Mouse (Mus musculus): ENCODE data around the gene Rhpn2.
A peak's percentile ranks its signal among the peaks of the same experiment; 100 is the strongest.

The Rhpn2 gene

DNA sequence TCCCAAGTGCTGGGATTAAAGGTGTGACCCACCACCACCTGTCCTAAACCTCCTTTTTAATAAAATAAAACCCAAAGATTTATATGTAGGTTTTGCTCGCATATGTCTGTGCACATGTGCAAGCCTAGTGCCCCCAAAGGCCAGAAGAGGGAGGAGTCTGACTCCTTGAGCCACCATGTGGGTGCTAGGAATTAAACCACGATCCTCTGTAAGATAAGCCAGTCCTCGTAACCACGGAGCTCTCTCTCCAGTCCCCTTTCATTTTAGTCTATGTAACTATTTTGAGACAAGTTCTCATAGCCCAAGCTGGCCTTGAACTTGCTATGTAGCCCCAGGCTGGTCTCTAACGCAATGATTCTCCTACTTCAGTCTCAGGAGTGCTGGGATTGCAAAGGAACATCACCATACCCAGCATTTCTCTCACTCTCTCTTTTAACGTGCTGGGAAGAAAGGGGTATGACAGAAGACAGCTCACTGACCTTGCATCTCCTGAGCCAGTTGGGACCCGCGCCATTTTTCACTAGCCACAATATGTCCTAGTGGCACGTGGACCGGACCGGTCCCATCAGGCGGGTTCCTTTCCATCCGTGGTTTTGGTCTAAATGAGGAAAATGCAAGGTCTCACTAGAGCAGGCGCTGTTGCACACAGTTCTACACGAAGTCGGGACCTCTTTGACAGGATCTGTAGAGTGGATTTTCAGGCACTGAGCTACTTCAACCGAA lies 61.9 kb downstream of the Rhpn2 start:
- peak; percentile 64 to 72 for DNase-seq

DNA sequence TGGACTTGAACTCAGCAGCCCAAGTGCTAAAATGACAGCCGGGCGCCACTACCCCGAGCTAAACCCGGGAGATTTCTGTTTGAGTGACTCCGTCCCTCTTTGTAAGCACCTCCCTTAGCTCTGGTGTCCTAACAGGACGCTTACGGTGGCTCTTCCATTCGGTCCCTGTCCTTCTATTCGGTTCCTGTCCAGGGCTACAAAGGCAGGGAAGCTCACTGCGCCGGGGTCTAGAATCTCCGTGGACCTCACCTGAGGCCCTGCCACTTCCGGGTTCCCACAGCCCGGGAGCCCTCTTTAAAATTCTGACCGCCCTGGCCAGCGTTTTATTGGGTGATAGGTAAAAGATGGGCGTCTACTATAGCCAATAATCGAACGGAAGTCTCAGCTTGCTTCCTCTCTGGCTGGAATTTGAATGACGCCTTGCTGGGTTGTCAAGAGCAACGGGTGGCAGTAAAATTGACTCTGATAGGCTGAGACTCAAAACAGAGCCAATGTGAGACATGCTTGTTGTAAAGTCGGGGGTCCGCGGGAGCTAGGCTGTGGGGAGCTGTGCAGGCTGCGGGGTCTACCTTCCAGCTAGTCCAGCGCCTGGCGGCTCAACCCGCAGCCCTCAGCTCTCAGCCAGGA lies 62.7 kb downstream of the Rhpn2 start, which contains the start of the genes Faap24 and Cep89:
Faap24 (minus strand) TSS at position 295 of the 627 bp plus-strand sequence.
Cep89 (plus strand) TSS at position 494 of the 627 bp plus-strand sequence.
- peak; percentile 95 for DNase-seq

DNA sequence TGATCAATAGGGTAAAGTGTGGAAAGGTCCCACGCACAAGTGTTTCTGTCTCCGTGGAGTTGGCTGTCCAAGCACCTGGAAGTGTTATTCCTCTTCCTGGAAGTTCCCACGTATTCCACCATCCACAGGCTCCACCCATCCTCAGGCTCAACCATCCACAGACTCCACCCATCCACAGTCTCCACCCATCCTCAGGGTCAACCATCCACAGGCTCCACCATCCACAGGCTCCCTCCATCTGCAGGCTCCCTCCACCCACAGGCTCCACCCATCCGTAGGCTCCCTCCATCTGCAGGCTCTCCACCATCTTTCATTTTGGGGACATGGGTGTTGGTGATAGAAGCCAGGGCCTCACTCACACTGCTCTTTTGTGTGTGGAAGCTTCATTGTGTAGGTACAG lies 67.2 kb downstream of the Rhpn2 start:
- no peak for DNase-seq

DNA sequence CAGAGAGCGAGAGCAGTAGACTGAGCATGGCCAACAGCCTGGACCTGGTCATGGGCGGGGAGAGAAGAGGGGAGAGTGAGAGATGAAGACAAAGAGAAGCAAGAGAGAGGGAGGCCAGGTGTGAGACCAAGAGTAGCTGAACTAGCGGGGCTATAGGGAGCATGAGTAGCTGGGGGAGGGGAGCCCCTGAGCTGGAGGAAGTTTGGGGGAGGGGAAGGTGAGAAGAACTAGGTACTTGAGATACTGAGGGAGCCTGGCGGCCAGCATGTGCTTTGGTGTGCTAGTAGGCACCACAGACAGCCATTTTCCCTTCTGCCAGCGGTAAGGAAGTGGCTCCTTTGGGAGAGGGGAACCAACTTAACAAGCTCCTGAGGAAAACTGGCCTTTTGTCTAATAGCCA lies 81.3 kb downstream of the Rhpn2 start:
- DNase-seq: no peak

DNA sequence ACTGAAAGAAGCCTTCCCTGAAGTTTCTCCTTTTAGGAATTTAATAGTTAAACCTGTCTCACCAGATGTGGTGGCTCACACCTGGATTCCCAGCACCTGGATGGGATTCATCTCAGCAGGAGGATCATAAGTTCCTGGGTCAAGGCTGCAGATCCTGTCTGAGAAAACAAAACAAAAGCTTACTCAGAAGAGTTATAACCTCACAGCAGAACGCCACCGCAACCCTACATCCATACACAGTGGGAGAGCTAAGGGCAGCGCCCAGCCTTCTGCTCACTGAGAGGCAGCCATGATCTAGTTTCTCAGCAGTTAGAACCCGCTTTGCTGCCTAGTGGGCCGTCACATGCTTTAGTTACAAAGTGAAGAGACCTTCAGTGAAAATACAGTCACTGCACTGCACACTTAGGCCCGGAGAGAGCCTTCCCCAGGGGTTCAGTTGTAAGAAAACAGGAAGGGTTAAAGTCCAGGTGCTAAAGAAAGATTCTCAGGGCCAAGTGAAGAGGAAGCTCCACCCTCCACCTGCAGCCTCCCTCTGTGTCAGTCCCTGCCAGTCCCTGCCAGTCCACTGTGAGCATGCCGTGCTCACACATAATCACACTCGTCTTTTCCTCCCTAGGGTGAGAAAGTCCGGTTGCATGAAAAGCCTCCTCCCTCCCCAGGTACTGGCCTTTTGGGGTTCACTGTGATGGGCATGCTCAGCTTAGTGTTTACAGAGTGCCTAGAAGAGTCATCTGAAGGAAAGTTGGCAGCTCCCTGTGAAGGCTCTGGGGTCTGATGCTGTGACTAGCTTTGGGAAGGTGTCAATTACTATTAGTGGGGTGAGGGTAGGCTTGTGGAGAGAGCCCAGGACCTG lies 82.1 kb downstream of the Rhpn2 start:
- DNase-seq: no peak

DNA sequence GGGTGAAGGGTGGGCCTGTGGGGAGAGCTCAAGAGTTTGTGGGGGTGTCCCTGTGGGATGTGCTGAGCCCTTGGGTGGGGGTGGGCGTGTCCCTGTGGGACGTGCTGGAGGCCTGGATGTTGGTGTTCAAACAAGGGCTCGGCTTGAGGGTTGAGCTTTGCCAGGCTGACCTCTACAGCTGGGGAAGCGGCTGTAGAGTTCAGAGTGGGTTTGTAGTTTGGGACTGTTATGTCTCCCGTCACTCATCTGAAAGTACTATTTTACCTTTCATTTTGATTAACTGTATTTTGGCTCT lies 82.6 kb downstream of the Rhpn2 start:
- DNase-seq: no peak

DNA sequence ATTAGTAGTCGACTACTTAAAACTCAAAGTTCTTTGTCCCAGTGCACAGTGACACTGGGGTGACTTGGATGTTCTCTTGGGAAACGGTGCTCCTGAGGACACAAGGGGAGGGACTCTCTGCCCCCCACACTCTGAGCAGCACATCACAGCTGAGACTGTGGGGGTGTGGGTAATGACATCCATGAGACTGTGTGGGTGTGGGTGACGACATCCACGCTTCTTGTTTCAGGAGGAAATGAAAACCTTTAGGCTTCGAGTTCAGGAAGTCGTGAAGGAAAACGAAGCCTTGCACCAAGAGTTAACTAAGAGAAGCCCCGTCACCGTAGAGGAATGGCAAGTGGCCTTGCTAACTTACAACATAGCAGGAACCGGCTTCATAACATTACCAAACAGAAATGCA lies 89.1 kb downstream of the Rhpn2 start:
- DNase-seq: no peak

DNA sequence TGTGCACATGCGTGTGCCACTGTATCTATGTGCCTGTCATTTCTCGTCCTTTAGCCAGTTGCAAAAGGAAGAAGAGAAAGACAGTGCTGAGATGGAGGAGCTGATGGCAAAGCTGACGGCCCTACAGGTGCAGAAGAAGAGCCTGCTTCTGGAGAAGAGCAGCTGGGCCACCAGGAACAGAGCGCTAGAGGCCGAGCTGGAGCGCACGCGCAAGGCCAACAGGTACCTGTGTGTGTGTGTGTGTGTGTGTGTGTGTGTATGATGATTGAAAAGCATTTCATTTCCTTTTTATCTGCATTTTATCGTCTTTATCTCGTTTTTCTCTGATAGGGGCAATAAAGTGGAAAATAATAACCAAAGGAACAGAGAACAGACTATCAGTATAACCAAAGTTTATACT lies 94.2 kb downstream of the Rhpn2 start:
- no peak for DNase-seq

DNA sequence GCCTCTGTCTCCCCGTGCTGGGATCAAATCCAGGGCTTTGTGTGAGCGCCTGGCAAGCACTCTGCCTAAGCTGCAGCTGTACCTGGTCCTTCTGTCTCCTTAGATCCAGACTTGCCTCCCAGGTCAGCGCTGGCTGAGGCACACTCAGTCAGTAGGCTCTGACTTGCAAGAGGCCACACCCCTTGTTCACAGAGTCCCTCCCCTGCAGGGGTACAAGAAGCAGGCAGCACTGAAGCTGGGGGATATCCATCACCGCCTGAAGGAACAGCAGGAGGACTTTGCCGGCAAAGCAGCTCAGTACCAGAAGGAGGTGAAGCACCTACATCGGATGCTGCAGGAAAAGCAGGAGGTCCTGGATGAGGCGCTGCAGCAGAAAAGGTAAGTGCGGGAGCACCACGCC lies 101.3 kb downstream of the Rhpn2 start:
- no peak for DNase-seq
